Mouse (Mus musculus) cerebellum, adult 11 months (tissue): Measurements from ENCODE around the gene Scel.

Source experiments
- DNase-seq: peaks from one replicate; pipeline ENCODE4 v3.0.0; 2022

Scel gene

GRCm38 (mm10) chr14:103653800-103654199, 140.7 kb downstream of the Scel start:
- no peak for DNase-seq

DNA sequence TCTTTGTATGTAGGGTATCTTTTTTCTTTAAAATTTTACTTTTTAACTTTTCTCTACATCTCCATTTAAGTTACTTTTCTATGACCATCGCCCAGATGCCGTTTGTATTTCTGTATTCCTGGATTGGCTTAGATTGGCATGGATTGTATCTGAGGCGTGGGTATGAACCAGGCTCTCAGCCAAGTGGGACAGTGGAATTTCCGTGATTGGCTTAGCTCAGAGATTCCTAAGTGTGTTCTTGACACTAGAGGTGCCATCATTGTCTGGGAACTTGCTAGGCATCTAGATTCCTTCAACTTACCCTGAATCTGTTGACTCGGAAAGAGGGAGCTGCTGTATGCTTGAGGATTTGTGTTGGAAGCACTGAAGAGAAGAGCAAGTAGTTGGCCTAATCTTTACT, 142.3 kb downstream of the Scel start:
- no peak for DNase-seq

GRCm38 (mm10) chr14:103657876-103658275, 144.7 kb downstream of the Scel start:
- DNase-seq, result no peak
